Mouse (Mus musculus): Measurements from ENCODE around the gene Nrxn2.

Gene Nrxn2

GRCm38 (mm10) chr19:6452672-6453310 lies 34.3 kb downstream of the Nrxn2 start:
- no peak for DNase-seq (ENCODE audit: low spot score)

- no peak for DNase-seq (ENCODE audit: low spot score)
Measured at GRCm38 (mm10) chr19:6453349-6453748, 34.8 kb downstream of the Nrxn2 start.

- no peak for DNase-seq (ENCODE audit: low spot score)
Measured at GRCm38 (mm10) chr19:6454041-6454720, 35.6 kb downstream of the Nrxn2 start.

- DNase-seq (ENCODE audit: low spot score): no peak
Measured at GRCm38 (mm10) chr19:6459504-6459903, 41.0 kb downstream of the Nrxn2 start.

GRCm38 (mm10) chr19:6462841-6463240 lies 44.3 kb downstream of the Nrxn2 start:
- no peak for DNase-seq (ENCODE audit: low spot score)

GRCm38 (mm10) chr19:6464306-6465071 lies 46.0 kb downstream of the Nrxn2 start:
- no peak for DNase-seq (ENCODE audit: low spot score)

- no peak for DNase-seq (ENCODE audit: low spot score)
Measured at GRCm38 (mm10) chr19:6465090-6465489, 46.6 kb downstream of the Nrxn2 start.

- no peak for DNase-seq (ENCODE audit: low spot score)
Measured at GRCm38 (mm10) chr19:6466945-6467344, 48.4 kb downstream of the Nrxn2 start.

GRCm38 (mm10) chr19:6467374-6467979 lies 48.9 kb downstream of the Nrxn2 start:
- no peak for DNase-seq (ENCODE audit: low spot score)

GRCm38 (mm10) chr19:6471630-6472029 lies 53.1 kb downstream of the Nrxn2 start:
- DNase-seq (ENCODE audit: low spot score): no peak

- no peak for DNase-seq (ENCODE audit: low spot score)
Measured at GRCm38 (mm10) chr19:6472821-6473220, 54.3 kb downstream of the Nrxn2 start.

GRCm38 (mm10) chr19:6474706-6475105 lies 56.2 kb downstream of the Nrxn2 start:
- DNase-seq (ENCODE audit: low spot score): no peak

- DNase-seq (ENCODE audit: low spot score): no peak
Measured at GRCm38 (mm10) chr19:6475129-6475528, 56.6 kb downstream of the Nrxn2 start.

- DNase-seq (ENCODE audit: low spot score): peak; percentile 22
Measured at GRCm38 (mm10) chr19:6477007-6477406, 58.5 kb downstream of the Nrxn2 start.

GRCm38 (mm10) chr19:6478566-6478965 lies 60.0 kb downstream of the Nrxn2 start:
- no peak for DNase-seq (ENCODE audit: low spot score)

- DNase-seq (ENCODE audit: low spot score): no peak
Measured at GRCm38 (mm10) chr19:6482886-6483285, 64.4 kb downstream of the Nrxn2 start.

- no peak for DNase-seq (ENCODE audit: low spot score)
Measured at GRCm38 (mm10) chr19:6485059-6485630, 66.6 kb downstream of the Nrxn2 start.

GRCm38 (mm10) chr19:6489030-6489429 lies 70.5 kb downstream of the Nrxn2 start:
- peak; percentile 85 for DNase-seq (ENCODE audit: low spot score)

GRCm38 (mm10) chr19:6491538-6491937 lies 73.0 kb downstream of the Nrxn2 start:
- DNase-seq (ENCODE audit: low spot score): no peak

- DNase-seq (ENCODE audit: low spot score): peak; percentile 42
Measured at GRCm38 (mm10) chr19:6492124-6492523, 73.6 kb downstream of the Nrxn2 start.

- no peak for DNase-seq (ENCODE audit: low spot score)
Measured at GRCm38 (mm10) chr19:6493219-6493618, 74.7 kb downstream of the Nrxn2 start.

- no peak for DNase-seq (ENCODE audit: low spot score)
Measured at GRCm38 (mm10) chr19:6494032-6494431, 75.5 kb downstream of the Nrxn2 start.
